Mouse (Mus musculus): Measurements from ENCODE around the gene Rgsl1.
"Not testable (repeated sequence)": the region's sequence is repeated elsewhere in the genome, so short reads cannot be mapped to it uniquely, and the experiment has no call there.

Rgsl1 gene

GRCm38 (mm10) chr1:153844042-153844441 lies at the start of gene Rgsl1:
Rgsl1 (minus strand) TSS chr1:153844142.
- no peak for DNase-seq (ENCODE audit: low read depth, low spot score)

GRCm38 (mm10) chr1:153891442-153891841 lies 47.5 kb upstream of the Rgsl1 start, which contains the start of gene Teddm1a:
Teddm1a (plus strand) TSS chr1:153891742.
- no peak for DNase-seq (ENCODE audit: low read depth, low spot score)

- DNase-seq (ENCODE audit: low read depth, low spot score), result no peak
Observed at GRCm38 (mm10) chr1:153890121-153890520, 46.2 kb upstream of the Rgsl1 start.

GRCm38 (mm10) chr1:153886024-153886633 lies 42.2 kb upstream of the Rgsl1 start:
- DNase-seq (ENCODE audit: low read depth, low spot score), result no peak

- not testable (repeated sequence) for DNase-seq (ENCODE audit: low read depth, low spot score)
Observed at GRCm38 (mm10) chr1:153880391-153880790, 36.4 kb upstream of the Rgsl1 start.

GRCm38 (mm10) chr1:153874045-153874444 lies 30.1 kb upstream of the Rgsl1 start, which contains the start of gene Teddm1b:
Teddm1b (plus strand) TSS chr1:153874345.
- peak; percentile 55 for DNase-seq (ENCODE audit: low read depth, low spot score)

- no peak for DNase-seq (ENCODE audit: low read depth, low spot score)
Observed at GRCm38 (mm10) chr1:153855946-153856345, 12.0 kb upstream of the Rgsl1 start.

- not testable (repeated sequence) for DNase-seq (ENCODE audit: low read depth, low spot score)
Observed at GRCm38 (mm10) chr1:153852696-153853095, 8.8 kb upstream of the Rgsl1 start.

GRCm38 (mm10) chr1:153846867-153847266 lies 2.9 kb upstream of the Rgsl1 start:
- DNase-seq (ENCODE audit: low read depth, low spot score), result peak; percentile 60

- peak; percentile 19 for DNase-seq (ENCODE audit: low read depth, low spot score)
Observed at GRCm38 (mm10) chr1:153846420-153846819, 2.5 kb upstream of the Rgsl1 start.

GRCm38 (mm10) chr1:153842121-153842740 lies 1.7 kb downstream of the Rgsl1 start:
- peak; percentile 24 for DNase-seq (ENCODE audit: low read depth, low spot score)

- DNase-seq (ENCODE audit: low read depth, low spot score), result peak; percentile 15
Observed at GRCm38 (mm10) chr1:153836036-153836435, 7.9 kb downstream of the Rgsl1 start.

- no peak for DNase-seq (ENCODE audit: low read depth, low spot score)
Observed at GRCm38 (mm10) chr1:153830746-153831145, 13.2 kb downstream of the Rgsl1 start.

- no peak for DNase-seq (ENCODE audit: low read depth, low spot score)
Observed at GRCm38 (mm10) chr1:153820216-153820615, 23.7 kb downstream of the Rgsl1 start.

GRCm38 (mm10) chr1:153814278-153814677 lies 29.7 kb downstream of the Rgsl1 start:
- DNase-seq (ENCODE audit: low read depth, low spot score), result no peak

GRCm38 (mm10) chr1:153807390-153807993 lies 36.5 kb downstream of the Rgsl1 start:
- peak; percentile 72 for DNase-seq (ENCODE audit: low read depth, low spot score)

- DNase-seq (ENCODE audit: low read depth, low spot score), result no peak
Observed at GRCm38 (mm10) chr1:153803530-153803929, 40.4 kb downstream of the Rgsl1 start.

GRCm38 (mm10) chr1:153802691-153803090 lies 41.3 kb downstream of the Rgsl1 start:
- DNase-seq (ENCODE audit: low read depth, low spot score), result no peak

- no peak for DNase-seq (ENCODE audit: low read depth, low spot score)
Observed at GRCm38 (mm10) chr1:153794241-153794640, 49.7 kb downstream of the Rgsl1 start.

- DNase-seq (ENCODE audit: low read depth, low spot score), result no peak
Observed at GRCm38 (mm10) chr1:153790708-153791107, 53.2 kb downstream of the Rgsl1 start.

- no peak for DNase-seq (ENCODE audit: low read depth, low spot score)
Observed at GRCm38 (mm10) chr1:153785608-153786007, 58.3 kb downstream of the Rgsl1 start.

- no peak for DNase-seq (ENCODE audit: low read depth, low spot score)
Observed at GRCm38 (mm10) chr1:153783339-153783738, 60.6 kb downstream of the Rgsl1 start.

GRCm38 (mm10) chr1:153778205-153778604 lies 65.7 kb downstream of the Rgsl1 start:
- DNase-seq (ENCODE audit: low read depth, low spot score), result no peak
